Mouse (Mus musculus) spleen, adult 2 months (tissue): Measurements from ENCODE around the gene Gdf1. TPM values are rescaled to one million over a fixed set of nuclear protein-coding genes. Genes with fewer than 3 reads are reported as not detected.

Source experiments
- DNase-seq, 2 experiments: peaks; one replicate each; pipeline versions ENCODE4 v3.0.0 to v3.0.0-alpha.2; 2012 to 2021; ENCODE audit warnings: low spot score in 2 of 2, low read depth in 1 of 2
- H3K27ac ChIP-seq: fragments of 200-500 bp; 2 replicates; pipeline ENCODE4 v1.5.1; 2012; ENCODE audit warnings: low read length, inconsistent platforms; ENCODE audit not compliant: insufficient read depth
- H3K27me3 ChIP-seq: fragments of 200-500 bp; 2 replicates; pipeline ENCODE4 v1.6.1; 2012; ENCODE audit warnings: mild to moderate bottlenecking, moderate library complexity, low read length, inconsistent platforms; ENCODE audit not compliant: control insufficient read depth, insufficient read depth
- H3K36me3 ChIP-seq: fragments of 200-500 bp; 2 replicates; pipeline ENCODE4 v1.6.1; 2012; ENCODE audit warnings: mild to moderate bottlenecking, low read length, inconsistent platforms; ENCODE audit not compliant: control insufficient read depth, insufficient read depth
- H3K4me1 ChIP-seq: fragments of 200-500 bp; 2 replicates; pipeline ENCODE4 v1.6.1; 2011; ENCODE audit warnings: inconsistent platforms; ENCODE audit not compliant: control insufficient read depth, insufficient read depth, insufficient read length
- H3K4me3 ChIP-seq: fragments of 200-500 bp; 2 replicates; pipeline ENCODE4 v1.5.1; 2011; ENCODE audit warnings: mild to moderate bottlenecking, inconsistent platforms; ENCODE audit not compliant: insufficient read depth, insufficient read length; ENCODE audit errors: extremely low read depth
- CTCF ChIP-seq: fragments of 200-500 bp; IDR thresholded peaks from 2 replicates; pipeline ENCODE4 v1.5.1; 2011; ENCODE audit warnings: mild to moderate bottlenecking, inconsistent platforms; ENCODE audit not compliant: insufficient read depth, insufficient read length, insufficient replicate concordance; ENCODE audit errors: extremely low read depth
- POLR2A ChIP-seq: fragments of 200-500 bp; IDR thresholded peaks from 2 replicates; pipeline ENCODE4 v1.6.1; 2011; ENCODE audit warnings: low read depth, low read length, inconsistent platforms
- WGBS: fragments of 180-500 bp; shearing (Covaris S2); methylation state at CpG from one replicate; pipeline ENCODE4 v1.1.7; 2018; 5-methylcytosine and 5-hydroxymethylcytosine counted together
- polyA plus RNA-seq: library from polyadenylated mRNA; depleted of rRNA; stranded (reverse); fragments of >200 nt; gene quantifications from 2 replicates; pipeline ENCODE4 v1.2.3, GENCODE M21; 2012

Gdf1 gene
- polyA plus RNA-seq, 1 experiment = 0.40 TPM

DNA sequence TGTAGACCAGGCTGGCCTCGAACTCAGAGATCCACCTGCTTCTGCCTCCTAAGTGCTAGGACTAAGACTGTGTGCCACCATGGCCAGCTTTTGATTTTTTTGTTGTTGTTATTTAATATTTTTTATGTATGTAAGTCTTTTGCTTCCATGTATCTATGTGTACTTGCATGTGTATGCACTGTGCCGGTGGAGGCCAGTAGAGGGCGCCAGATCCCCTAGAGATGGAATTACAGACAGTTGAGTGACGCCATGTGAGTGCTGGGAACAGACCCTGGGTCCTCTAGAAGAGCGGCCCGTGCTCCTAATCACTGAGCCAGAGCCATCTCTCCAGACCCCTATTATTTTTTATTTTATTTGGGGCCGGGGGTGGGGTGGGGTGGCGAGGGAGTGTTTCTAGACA is 42.9 kb upstream of the Gdf1 start:
- Histone ChIP-seq H3K27me3 (no peaks in the 10 kb centered on the region), H3K27ac (no peak overlapping the region), H3K4me3 (no peak overlapping the region), H3K4me1 (peaks cover 5% of the 10 kb centered on the region; the same call in 1 of the 2 replicates), H3K36me3 (peaks cover 3% of the 10 kb centered on the region; the same call in 1 of the 2 replicates)
- TF ChIP-seq POLR2A (no peak), CTCF (peak; percentile 23; the same call in 1 of the 2 replicates)
- WGBS = 90% methylated on average over 8 of the region's 8 CpGs
- no peak for DNase-seq

DNA sequence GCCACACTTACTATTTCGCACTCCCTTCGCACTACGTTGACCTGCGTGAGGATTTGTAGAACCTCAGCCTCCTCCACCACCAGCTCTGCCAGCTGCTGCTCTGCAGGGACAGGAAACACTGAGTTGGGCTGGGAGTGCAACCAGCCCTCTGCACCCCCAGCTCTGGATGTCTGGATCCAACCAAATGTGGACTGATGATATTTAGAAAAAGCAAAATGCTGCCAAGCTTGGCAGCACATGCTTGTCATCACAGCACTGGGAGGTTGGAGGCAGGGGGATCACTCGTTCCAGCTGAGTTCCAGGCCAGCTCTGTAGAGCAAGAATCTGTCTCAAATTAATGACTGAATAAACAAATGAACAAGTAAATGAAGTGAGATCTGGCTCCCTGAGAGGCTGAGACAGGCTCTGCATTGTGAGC is 35.6 kb upstream of the Gdf1 start:
- Histone ChIP-seq H3K4me1 (no peaks in the 10 kb centered on the region), H3K36me3 (peaks cover 46% of the 10 kb centered on the region), H3K4me3 (no peak overlapping the region), H3K27me3 (no peaks in the 10 kb centered on the region), H3K27ac (no peak overlapping the region)
- 86% methylated on average over 5 of the region's 5 CpGs for WGBS
- TF ChIP-seq CTCF (no peak), POLR2A (no peak)
- DNase-seq = no peak

DNA sequence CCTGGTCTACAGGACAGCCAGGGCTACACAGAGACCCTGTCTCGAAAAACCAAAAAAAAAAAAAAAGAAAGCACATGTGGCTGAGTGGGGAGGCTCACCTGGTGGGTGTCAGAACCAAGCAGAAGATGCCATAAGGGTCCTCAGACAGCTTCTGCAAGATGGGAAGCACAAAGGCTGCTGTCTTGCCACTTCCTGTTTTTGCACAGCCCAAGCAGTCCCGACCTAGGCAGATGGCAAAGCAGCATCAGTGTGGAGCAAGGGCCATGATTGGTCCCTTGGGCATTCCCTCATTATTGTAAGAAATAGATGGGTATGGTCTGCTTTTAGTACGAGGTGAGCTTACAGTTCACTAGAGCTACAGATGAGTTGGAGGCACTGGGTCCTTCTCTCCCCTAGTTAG is 28.7 kb upstream of the Gdf1 start:
- H3K4me3 ChIP-seq = no peak overlapping the region
- H3K4me1 ChIP-seq = peaks cover 6% of the 10 kb centered on the region; the same call in 1 of the 2 replicates
- peaks cover 27% of the 10 kb centered on the region for H3K36me3 ChIP-seq
- H3K27me3 ChIP-seq = no peaks in the 10 kb centered on the region
- no peak for DNase-seq
- 37% methylated on average over 3 of the region's 3 CpGs for WGBS
- no peak for TF ChIP-seq CTCF
- no peak for TF ChIP-seq POLR2A
- H3K27ac ChIP-seq = no peak overlapping the region

DNA sequence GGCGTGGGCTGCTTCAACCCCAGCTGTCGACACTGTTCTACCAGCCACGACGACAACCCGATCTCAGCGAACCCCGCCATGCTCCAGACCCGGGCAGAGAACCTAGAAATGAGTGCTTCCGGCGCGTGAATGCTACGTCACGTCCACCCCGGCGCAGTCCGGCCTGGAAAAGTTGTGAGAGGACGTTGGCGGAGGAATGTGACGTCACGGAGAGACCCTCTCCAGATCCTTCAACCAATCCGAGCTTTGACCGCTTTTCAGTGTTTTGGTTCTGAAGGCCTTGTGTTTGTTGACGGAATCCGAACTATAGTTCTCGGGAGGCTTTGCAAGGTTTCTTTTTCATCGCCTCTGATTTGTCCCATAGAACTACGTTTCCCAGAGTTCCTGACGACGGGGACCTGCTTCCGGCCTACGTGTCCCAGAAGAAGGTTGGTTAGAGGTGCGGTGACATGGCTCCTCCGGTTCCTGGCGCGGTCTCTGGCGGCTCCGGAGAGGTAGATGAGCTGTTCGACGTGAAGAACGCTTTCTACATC is 27.2 kb upstream of the Gdf1 start, which contains the start of the genes Ddx49 and Cope:
TSS of gene Ddx49 (minus strand) at position 132 of the 533 bp plus-strand sequence.
TSS of gene Cope (plus strand) at position 161 of the 533 bp plus-strand sequence.
- peak; percentile 88 to 91 for DNase-seq
- TF ChIP-seq CTCF (no peak), POLR2A (peak; percentile 60; the same call in 1 of the 2 replicates)
- Histone ChIP-seq H3K27ac (peak within 1 kb of the TSS; percentile 52), H3K36me3 (peaks cover 20% of the 10 kb centered on the region), H3K27me3 (no peaks in the 10 kb centered on the region), H3K4me1 (peaks cover 6% of the 10 kb centered on the region; the same call in 1 of the 2 replicates), H3K4me3 (peak within 1 kb of the TSS; percentile 82)
- under 1% methylated on average over 40 of the region's 40 CpGs for WGBS

DNA sequence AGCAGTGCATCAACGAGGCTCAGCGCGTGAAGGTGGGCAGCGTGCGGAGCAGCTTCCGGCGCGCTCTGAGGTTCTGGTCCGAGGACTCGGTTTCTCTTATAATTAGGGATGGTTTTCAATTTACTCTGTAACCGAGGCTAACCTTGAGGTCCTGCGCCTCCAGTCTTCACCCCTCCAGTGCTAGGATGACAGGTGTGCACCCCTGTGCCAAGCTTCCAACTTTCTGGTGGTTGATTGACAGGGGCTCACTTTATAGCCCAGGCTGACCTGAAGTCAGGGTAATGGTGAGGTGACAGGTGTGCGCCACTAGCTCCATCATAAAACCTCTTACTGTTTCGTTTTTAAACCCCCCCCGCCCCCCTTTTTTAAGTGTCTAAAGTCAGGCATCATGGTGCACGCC is 26.7 kb upstream of the Gdf1 start:
- H3K36me3 ChIP-seq = peaks cover 21% of the 10 kb centered on the region
- H3K4me3 ChIP-seq = peak overlapping the region; percentile 82
- 2% methylated on average over 16 of the region's 16 CpGs for WGBS

DNA sequence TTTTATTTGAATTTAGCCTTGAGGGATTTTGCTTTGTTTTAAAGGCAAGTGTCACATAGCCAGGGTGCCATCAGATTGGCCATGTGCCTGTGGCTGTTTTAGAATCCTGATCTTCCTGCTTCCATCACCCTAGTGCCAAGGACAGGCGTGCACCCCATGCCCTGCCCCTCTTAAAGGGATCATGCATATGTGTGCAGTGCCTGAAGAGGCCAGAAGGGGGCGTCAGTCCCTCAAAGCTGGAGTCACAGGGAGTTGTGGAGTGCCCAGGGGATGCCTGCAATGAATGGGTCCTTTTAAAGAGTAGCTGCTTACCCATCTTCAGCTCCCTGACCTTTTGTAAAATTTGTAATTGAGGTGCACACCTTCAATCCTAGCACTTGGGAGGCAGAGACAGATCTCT is 20.3 kb upstream of the Gdf1 start:
- no peak for TF ChIP-seq POLR2A
- peak; percentile 48; the same call in 1 of the 2 replicates for TF ChIP-seq CTCF
- no peak overlapping the region for H3K27ac ChIP-seq
- H3K27me3 ChIP-seq = no peaks in the 10 kb centered on the region
- H3K4me3 ChIP-seq = no peak overlapping the region
- peaks cover 45% of the 10 kb centered on the region for H3K36me3 ChIP-seq
- 44% methylated on average over 2 of the region's 2 CpGs for WGBS
- DNase-seq = no peak
- no peaks in the 10 kb centered on the region for H3K4me1 ChIP-seq

More for the DNA sequence above, 26.7 kb upstream of the Gdf1 start:
- no peak for TF ChIP-seq CTCF
- no peak for TF ChIP-seq POLR2A
- Histone ChIP-seq H3K27ac (peak overlapping the region; percentile 52), H3K4me1 (peaks cover 6% of the 10 kb centered on the region; the same call in 1 of the 2 replicates), H3K27me3 (no peaks in the 10 kb centered on the region)
- no peak for DNase-seq

DNA sequence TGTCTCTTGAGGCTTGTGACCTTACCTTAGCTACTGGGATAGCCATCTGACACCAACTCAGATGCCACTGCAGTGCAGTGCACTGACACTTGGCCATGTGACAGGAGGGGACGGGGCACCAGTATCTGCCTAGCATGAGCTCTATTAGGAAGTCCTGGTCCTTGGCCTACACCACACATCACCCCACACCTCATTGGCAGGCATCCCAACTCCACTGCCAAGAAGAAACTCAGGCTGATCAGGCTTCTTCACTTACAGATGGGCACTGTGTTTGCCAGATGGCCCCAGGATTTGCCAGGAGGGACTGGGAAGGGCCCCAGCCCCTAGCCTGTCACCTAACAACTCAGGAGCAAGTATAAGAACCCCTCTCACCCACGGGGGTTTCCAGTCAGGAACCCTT is 16.2 kb upstream of the Gdf1 start:
- H3K27ac ChIP-seq = no peak overlapping the region
- H3K4me3 ChIP-seq = no peak overlapping the region
- no peaks in the 10 kb centered on the region; the same call in 1 of the 2 replicates for H3K27me3 ChIP-seq
- peaks cover 24% of the 10 kb centered on the region for H3K36me3 ChIP-seq
- DNase-seq = no peak
- WGBS = 77% methylated on average over 2 of the region's 2 CpGs
- no peak for TF ChIP-seq CTCF
- no peak for TF ChIP-seq POLR2A
- peaks cover 6% of the 10 kb centered on the region for H3K4me1 ChIP-seq
